In genomic region chr3:143619125-143619524, GRCm38 (mm10) we compare ENCODE assay signal across 24 mouse cellular contexts.
DNase-seq lines count a peak whose midpoint lies in the region; ATAC-seq and TF ChIP-seq lines count a peak whose summit lies in the region.
"Had no signal": no experiment of that assay in that cellular context is flagged by ENCODE, and none has a peak within 500 bp of the region (broad histone marks: within the 10 kb centered on the region; RNA-seq: fewer than 3 reads in every experiment).

No protein-coding gene starts in this region.

- H3K27me3 ChIP-seq in liver, adult 2 months (ENCODE audit: control insufficient read depth, insufficient read depth, low read length) = no peaks in the 10 kb centered on the region
- no peaks in the 10 kb centered on the region for H3K27me3 ChIP-seq in liver, embryonic 11.5 days (replicated peaks; ENCODE audit: control insufficient read depth, insufficient read depth, low read length)
- H3K27me3 ChIP-seq: CH12.LX; embryonic facial prominence, embryonic 12.5 days; forebrain, embryonic 13.5 days; forebrain, embryonic 15.5 days had no signal

- no peaks in the 10 kb centered on the region for H3K36me3 ChIP-seq in liver, adult 2 months (ENCODE audit: control insufficient read depth, insufficient read depth, low read length)
- no peaks in the 10 kb centered on the region for H3K36me3 ChIP-seq in liver, embryonic 11.5 days (ENCODE audit: control insufficient read depth, insufficient read depth, low read length)
- H3K36me3 ChIP-seq: embryonic facial prominence, embryonic 10.5 days; embryonic facial prominence, embryonic 12.5 days; forebrain, embryonic 15.5 days; G1E had no signal

- whole genome bisulfite sequencing in liver, adult 2 months = 26% methylated on average over 1 of the region's 1 CpGs
- whole genome bisulfite sequencing in liver, embryonic 11.5 days = 62% methylated on average over 1 of the region's 1 CpGs
- 48% methylated on average over 1 of the region's 1 CpGs for WGBS in lung, adult 2 months

- no peaks in the 10 kb centered on the region; the same call in 1 of the 2 replicates for H3K4me1 ChIP-seq in liver, adult 2 months (ENCODE audit: control insufficient read depth, insufficient read depth, low read length)
- no peaks in the 10 kb centered on the region for H3K4me1 ChIP-seq in liver, embryonic 11.5 days (replicated peaks; ENCODE audit: control insufficient read depth, insufficient read depth, low read length)
- H3K4me1 ChIP-seq in lung, adult 2 months (ENCODE audit: control insufficient read depth, insufficient read depth, low read length) = no peaks in the 10 kb centered on the region
- H3K4me1 ChIP-seq: embryonic facial prominence, embryonic 12.5 days; forebrain, embryonic 13.5 days; forebrain, embryonic 15.5 days had no signal

- no peak for TF ChIP-seq POLR2A in liver, adult 2 months (IDR thresholded peaks at IDR 0.05; ENCODE audit: extremely low read depth, insufficient read depth, low read length)
- no peak for TF ChIP-seq POLR2A in lung, adult 2 months (IDR thresholded peaks at IDR 0.05; ENCODE audit: borderline replicate concordance, extremely low read depth, low read depth, low read length)

- TF ChIP-seq CTCF in liver, adult 2 months (IDR thresholded peaks at IDR 0.05; ENCODE audit: low read depth, low read length) = no peak
- TF ChIP-seq CTCF in lung, adult 2 months (IDR thresholded peaks at IDR 0.05; ENCODE audit: insufficient read depth, low read length) = no peak
- no peak for TF ChIP-seq CTCF in layer of hippocampus, adult 2 months (conservative IDR thresholded peaks at IDR 0.05)

- no peaks in the 10 kb centered on the region for H3K9me3 ChIP-seq in liver, embryonic 11.5 days (ENCODE audit: control insufficient read depth, low read length)
- H3K9me3 ChIP-seq: embryonic facial prominence, embryonic 10.5 days; embryonic facial prominence, embryonic 12.5 days; forebrain, embryonic 13.5 days; forebrain, embryonic 15.5 days had no signal

- no peak overlapping the region for H3K4me2 ChIP-seq in liver, embryonic 11.5 days
- H3K4me2 ChIP-seq: embryonic facial prominence, embryonic 12.5 days; forebrain, embryonic 13.5 days; forebrain, embryonic 15.5 days had no signal

- ATAC-seq in liver, embryonic 11.5 days (replicated peaks; ENCODE audit: low FRiP score) = no peak
- peak; percentile 62 for ATAC-seq in megakaryocyte progenitor cell, adult 5-6 weeks (replicated peaks; ENCODE audit: poor library complexity)
- ATAC-seq: CD4-positive, CD25-positive, alpha-beta regulatory T cell, adult 4 months; forebrain, embryonic 13.5 days; forebrain, embryonic 15.5 days; forebrain, postnatal 0 days had no signal

- H3K4me3 ChIP-seq in liver, adult 2 months (ENCODE audit: insufficient read depth, low read depth, low read length) = no peak overlapping the region
- no peak overlapping the region for H3K4me3 ChIP-seq in liver, embryonic 11.5 days (ENCODE audit: low read depth, low read length)
- no peak overlapping the region for H3K4me3 ChIP-seq in lung, adult 2 months (replicated peaks; ENCODE audit: extremely low read depth, low read depth, low read length)
- no peak overlapping the region for H3K4me3 ChIP-seq in layer of hippocampus, adult 2 months
- H3K4me3 ChIP-seq: embryonic facial prominence, embryonic 10.5 days; embryonic facial prominence, embryonic 12.5 days; forebrain, embryonic 13.5 days; forebrain, embryonic 15.5 days had no signal

- peak; percentile 57 for DNase-seq in liver, adult 2 months (ENCODE audit: extremely low read depth, low read depth, low spot score)
- DNase-seq in liver, embryonic 11.5 days (ENCODE audit: low spot score) = no peak
- peak; percentile 8 for DNase-seq in lung, postnatal 36 days
- DNase-seq in lung, adult 2 months = no peak
- peak; percentile 80 for DNase-seq in adipocyte (ENCODE audit: low spot score)
- no peak for DNase-seq in layer of hippocampus, adult 2 months (ENCODE audit: low spot score in 2 of 2)
- no peak for DNase-seq in MN1 (ENCODE audit: low spot score)
- DNase-seq: adrenal gland, adult 8-10 months; adrenal gland, postnatal 25 days; B cell, adult 2 months; cerebellum, adult 11-12 months; cerebellum, adult 2 months; cerebellum, adult 9-10 months; cerebellum, postnatal 10 days; cerebellum, postnatal 25 days; forebrain, postnatal 0 days had no signal

- no peak overlapping the region for H3K27ac ChIP-seq in liver, adult 2 months (replicated peaks; ENCODE audit: insufficient read depth, low read depth, low read length)
- no peak overlapping the region for H3K27ac ChIP-seq in liver, embryonic 11.5 days (ENCODE audit: low read depth, low read length)
- no peak overlapping the region for H3K27ac ChIP-seq in layer of hippocampus, adult 2 months
- H3K27ac ChIP-seq: embryonic facial prominence, embryonic 10.5 days; embryonic facial prominence, embryonic 12.5 days; forebrain, embryonic 13.5 days; forebrain, embryonic 15.5 days had no signal

- H3K9ac ChIP-seq in liver, adult 2 months (ENCODE audit: low read depth, low read length) = no peak overlapping the region
- no peak overlapping the region for H3K9ac ChIP-seq in liver, embryonic 11.5 days (ENCODE audit: low read depth, low read length)
- H3K9ac ChIP-seq: embryonic facial prominence, embryonic 12.5 days; forebrain, embryonic 13.5 days; forebrain, embryonic 15.5 days; forebrain, postnatal 0 days had no signal

- H3K79me2 ChIP-seq in liver, adult 2 months (ENCODE audit: control insufficient read depth, insufficient read depth, low read length) = no peaks in the 10 kb centered on the region

Comparison
In these comparisons a context has a peak if more than half of its experiments do, and no peak if none do; other contexts are left out.
1. DNase-seq: peak in liver, adult 2 months (single experiment), lung, postnatal 36 days (single experiment) and adipocyte (single experiment); none in liver, embryonic 11.5 days (single experiment), lung, adult 2 months (single experiment), layer of hippocampus, adult 2 months (0 of 2) and MN1 (single experiment).